Mouse (Mus musculus): ENCODE data around the gene Fam169b. TPM values are rescaled to one million over a fixed set of nuclear protein-coding genes. Genes with fewer than 3 reads are reported as not detected.

Fam169b gene
- polyA plus RNA-seq, 1 experiment from 2014 or later, result 0.42 TPM

GRCm38 (mm10) chr7:68395707-68396333 lies 122.2 kb downstream of the Fam169b start:
- Histone ChIP-seq H3K9me3 (ENCODE audit: control insufficient read depth, low read length) (no peaks in the 10 kb centered on the region), H3K4me3 (ENCODE audit: low read length) (no peak overlapping the region), H3K9ac (ENCODE audit: low read depth, low read length) (no peak overlapping the region), H3K4me1 (ENCODE audit: control insufficient read depth, insufficient read depth, low read length) (no peaks in the 10 kb centered on the region), H3K27ac (ENCODE audit: low read length) (no peak overlapping the region), H3K36me3 (ENCODE audit: control insufficient read depth, insufficient read depth, low read length) (no peaks in the 10 kb centered on the region), H3K27me3 (replicated peaks; ENCODE audit: control insufficient read depth, insufficient read depth, low read length) (no peaks in the 10 kb centered on the region), H3K4me2 (ENCODE audit: low read depth, low read length) (no peak overlapping the region)
- no peak for ATAC-seq
- 68% methylated on average over 6 of the region's 6 CpGs for WGBS

- 91% methylated on average over 7 of the region's 7 CpGs for WGBS
- no peaks in the 10 kb centered on the region for H3K4me1 ChIP-seq (ENCODE audit: control insufficient read depth, insufficient read depth, low read length)
- no peak overlapping the region for H3K4me3 ChIP-seq (ENCODE audit: low read length)
- no peak overlapping the region for H3K4me2 ChIP-seq (ENCODE audit: low read depth, low read length)
- no peaks in the 10 kb centered on the region for H3K36me3 ChIP-seq (ENCODE audit: control insufficient read depth, insufficient read depth, low read length)
- no peaks in the 10 kb centered on the region for H3K9me3 ChIP-seq (ENCODE audit: control insufficient read depth, low read length)
- no peaks in the 10 kb centered on the region for H3K27me3 ChIP-seq (replicated peaks; ENCODE audit: control insufficient read depth, insufficient read depth, low read length)
- no peak for ATAC-seq
- no peak overlapping the region for H3K9ac ChIP-seq (ENCODE audit: low read depth, low read length)
- no peak overlapping the region for H3K27ac ChIP-seq (ENCODE audit: low read length)
These were observed 126.9 kb downstream of the Fam169b start for GRCm38 (mm10) chr7:68400516-68400915.

GRCm38 (mm10) chr7:68408611-68409010 lies 135.0 kb downstream of the Fam169b start:
- WGBS, result 52% methylated on average over 5 of the region's 5 CpGs
- ATAC-seq, result peak; percentile 72
- H3K27ac ChIP-seq (ENCODE audit: low read length), result no peak overlapping the region
- no peaks in the 10 kb centered on the region for H3K9me3 ChIP-seq (ENCODE audit: control insufficient read depth, low read length)
- no peaks in the 10 kb centered on the region for H3K36me3 ChIP-seq (ENCODE audit: control insufficient read depth, insufficient read depth, low read length)
- H3K4me3 ChIP-seq (ENCODE audit: low read length), result no peak overlapping the region
- no peak overlapping the region for H3K9ac ChIP-seq (ENCODE audit: low read depth, low read length)
- H3K27me3 ChIP-seq (replicated peaks; ENCODE audit: control insufficient read depth, insufficient read depth, low read length), result no peaks in the 10 kb centered on the region
- no peaks in the 10 kb centered on the region for H3K4me1 ChIP-seq (ENCODE audit: control insufficient read depth, insufficient read depth, low read length)
- no peak overlapping the region for H3K4me2 ChIP-seq (ENCODE audit: low read depth, low read length)

Other genes with a start within 250 kb of the Fam169b start
- gene Pgpep1l, start 9.6 kb upstream of the Fam169b start, polyA plus RNA-seq (2015; fragmentation: Nextera tagmentation; extraction: Ambion mirVana), result not detected in 2 replicates

Data from intestine, embryonic 16.5 days (tissue).